Mouse (Mus musculus) hindbrain, embryonic 11.5 days (tissue): ENCODE measurements around the gene Cript. TPM values are rescaled to one million over a fixed set of nuclear protein-coding genes. Genes with fewer than 3 reads are reported as not detected.
"Not testable (repeated sequence)": the region's sequence is repeated elsewhere in the genome, so short reads cannot be mapped to it uniquely, and the experiment has no call there.

Source experiments
- ATAC-seq: fragments of 200-750 bp; cut with Nextera tagmentation; 2 replicates; pipeline ENCODE4 v1.8.0; 2017; ENCODE audit warnings: mild to moderate bottlenecking, moderate TSS enrichment, moderate library complexity; ENCODE audit not compliant: low FRiP score
- DNase-seq: peaks from one replicate; pipeline ENCODE4 v3.0.0-alpha.2; 2015; ENCODE audit warnings: low spot score
- H3K27ac ChIP-seq: fragments of 300-500 bp; sonication (generic); 2 replicates; pipeline ENCODE4 v1.5.1; 2014; ENCODE audit warnings: mild to moderate bottlenecking, low read depth, low read length
- H3K27me3 ChIP-seq: fragments of 300-500 bp; sonication (generic); 2 replicates; pipeline ENCODE4 v1.6.1; 2014; ENCODE audit warnings: mild to moderate bottlenecking, low read length, moderate library complexity, mixed read lengths; ENCODE audit not compliant: control insufficient read depth, insufficient read depth
- H3K36me3 ChIP-seq: fragments of 300-500 bp; sonication (generic); 2 replicates; pipeline ENCODE4 v1.6.1; 2014; ENCODE audit warnings: mild to moderate bottlenecking, low read length, moderate library complexity, mixed read lengths; ENCODE audit not compliant: control insufficient read depth, insufficient read depth
- H3K4me1 ChIP-seq: fragments of 300-500 bp; sonication (generic); replicated peaks from 2 replicates; pipeline ENCODE4 v1.6.1; 2014; ENCODE audit warnings: low read length, mixed read lengths; ENCODE audit not compliant: control insufficient read depth, insufficient read depth
- H3K4me2 ChIP-seq: fragments of 300-500 bp; sonication (generic); replicated peaks from 2 replicates; pipeline ENCODE4 v1.6.1; 2014; ENCODE audit warnings: mild to moderate bottlenecking, low read depth, low read length
- H3K4me3 ChIP-seq: fragments of 300-500 bp; sonication (generic); 2 replicates; pipeline ENCODE4 v1.5.1; 2014; ENCODE audit warnings: low read depth, low read length
- H3K9ac ChIP-seq: fragments of 300-500 bp; sonication (generic); 2 replicates; pipeline ENCODE4 v1.6.1; 2014; ENCODE audit warnings: low read depth, low read length
- H3K9me3 ChIP-seq: fragments of 300-500 bp; sonication (generic); 2 replicates; pipeline ENCODE4 v1.6.1; 2016; ENCODE audit warnings: low read length; ENCODE audit not compliant: control insufficient read depth
- WGBS: fragments of 180-500 bp; shearing (Covaris S2); extraction: QIAGEN DNeasy Blood & Tissue Kit; methylation state at CpG from one replicate; pipeline ENCODE4 v1.1.7; 2014; 5-methylcytosine and 5-hydroxymethylcytosine counted together
- polyA plus RNA-seq: library from polyadenylated mRNA; unstranded; fragments of >200 nt; fragmentation: Nextera tagmentation; extraction: Ambion mirVana; gene quantifications from 2 replicates; pipeline ENCODE4 v1.2.1, GENCODE M21; 2014

The Cript gene
- polyA plus RNA-seq, 1 experiment from 2014 or later, result 226 TPM

- H3K4me3 ChIP-seq, result no peak overlapping the region
- H3K4me2 ChIP-seq, result no peak overlapping the region
- H3K9me3 ChIP-seq, result no peaks in the 10 kb centered on the region
- WGBS, result 69% methylated on average over 5 of the region's 5 CpGs
- H3K27ac ChIP-seq, result no peak overlapping the region
- H3K27me3 ChIP-seq, result no peaks in the 10 kb centered on the region
- H3K4me1 ChIP-seq, result no peaks in the 10 kb centered on the region
- DNase-seq (no peak), ATAC-seq (no peak)
- H3K9ac ChIP-seq, result no peak overlapping the region
- no peaks in the 10 kb centered on the region for H3K36me3 ChIP-seq
Measured at GRCm38 (mm10) chr17:87072766-87073440, 47.6 kb downstream of the Cript start.

GRCm38 (mm10) chr17:87073470-87073869, 48.1 kb downstream of the Cript start:
- no peak overlapping the region for H3K4me2 ChIP-seq
- no peak overlapping the region for H3K9ac ChIP-seq
- DNase-seq (no peak), ATAC-seq (no peak)
- H3K4me3 ChIP-seq, result no peak overlapping the region
- H3K36me3 ChIP-seq, result no peaks in the 10 kb centered on the region
- no peaks in the 10 kb centered on the region for H3K9me3 ChIP-seq
- no peak overlapping the region for H3K27ac ChIP-seq
- no peaks in the 10 kb centered on the region for H3K4me1 ChIP-seq
- no peaks in the 10 kb centered on the region for H3K27me3 ChIP-seq

DNA sequence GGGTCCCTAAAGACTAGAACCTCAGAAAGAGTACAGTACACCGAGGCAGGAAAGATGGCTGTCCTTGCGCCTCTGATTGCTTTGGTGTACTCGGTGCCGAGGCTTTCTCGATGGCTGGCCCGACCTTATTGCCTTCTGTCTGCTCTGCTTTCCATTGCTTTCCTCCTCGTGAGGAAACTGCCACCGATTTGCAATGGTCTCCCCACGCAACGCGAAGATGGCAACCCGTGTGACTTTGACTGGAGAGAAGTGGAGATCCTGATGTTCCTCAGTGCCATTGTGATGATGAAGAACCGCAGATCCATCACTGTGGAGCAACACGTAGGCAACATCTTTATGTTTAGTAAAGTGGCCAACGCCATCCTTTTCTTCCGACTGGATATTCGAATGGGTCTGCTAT, 52.9 kb downstream of the Cript start:
- H3K27ac ChIP-seq, ATAC-seq, H3K4me3 ChIP-seq, H3K4me2 ChIP-seq, H3K36me3 ChIP-seq, DNase-seq, H3K9me3 ChIP-seq, H3K4me1 ChIP-seq, H3K27me3 ChIP-seq, H3K9ac ChIP-seq: not testable (repeated sequence)
- WGBS, result 96% methylated on average over 12 of the region's 17 CpGs

GRCm38 (mm10) chr17:87080724-87081123, 55.4 kb downstream of the Cript start:
- no peak for ATAC-seq
- 89% methylated on average over 7 of the region's 7 CpGs for WGBS
- H3K9me3 ChIP-seq, result no peaks in the 10 kb centered on the region

DNA sequence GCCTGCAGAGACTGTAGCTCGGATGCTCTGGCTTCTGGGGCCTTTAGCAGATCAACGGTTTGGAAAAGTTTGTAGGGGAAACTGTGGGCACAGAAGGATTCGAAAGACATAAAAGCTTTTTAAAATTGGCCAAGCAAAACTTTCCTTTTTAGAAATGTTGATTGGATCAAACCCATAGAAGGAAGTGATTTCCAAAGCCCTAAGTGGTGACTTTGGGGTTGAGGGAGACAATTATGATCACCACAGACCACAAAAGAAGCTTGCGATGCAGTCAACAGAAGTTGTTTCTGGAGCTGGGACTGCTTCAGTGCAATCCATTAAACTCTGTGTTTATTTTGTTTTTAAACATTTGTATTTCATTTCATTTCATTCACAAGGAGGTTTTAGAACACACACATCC, 57.2 kb downstream of the Cript start:
- WGBS, result 89% methylated on average over 4 of the region's 4 CpGs
- Histone ChIP-seq H3K27me3 (no peaks in the 10 kb centered on the region), H3K9me3 (no peaks in the 10 kb centered on the region), H3K36me3 (no peaks in the 10 kb centered on the region), H3K4me1 (no peaks in the 10 kb centered on the region), H3K27ac (no peak overlapping the region), H3K4me2 (no peak overlapping the region), H3K9ac (no peak overlapping the region), H3K4me3 (no peak overlapping the region)
- ATAC-seq (no peak), DNase-seq (no peak)

More at GRCm38 (mm10) chr17:87080724-87081123, 55.4 kb downstream of the Cript start:
- Histone ChIP-seq H3K9ac (no peak overlapping the region), H3K4me2 (no peak overlapping the region), H3K27me3 (no peaks in the 10 kb centered on the region), H3K4me1 (no peaks in the 10 kb centered on the region), H3K36me3 (no peaks in the 10 kb centered on the region), H3K27ac (no peak overlapping the region), H3K4me3 (no peak overlapping the region)
- no peak for DNase-seq

DNA sequence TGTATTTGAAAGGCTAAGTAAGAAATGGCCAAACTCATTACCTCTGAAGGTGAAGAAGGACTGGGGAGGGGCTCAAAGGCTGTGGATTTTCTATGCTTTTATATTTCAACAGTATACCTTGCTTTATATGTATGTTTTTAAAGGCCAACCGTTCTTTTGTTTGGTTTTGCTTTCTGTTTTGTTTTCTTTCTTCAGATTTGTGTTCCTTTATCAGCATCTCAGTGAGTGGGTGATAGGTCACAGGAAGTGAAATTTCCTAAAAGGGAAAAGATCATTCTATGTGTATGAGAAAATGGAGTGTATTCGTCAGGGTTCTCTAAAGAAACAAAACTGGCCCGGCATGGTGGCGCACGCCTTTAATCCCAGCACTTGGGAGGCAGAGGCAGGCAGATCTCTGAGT, 58.3 kb downstream of the Cript start:
- Histone ChIP-seq H3K4me3 (no peak overlapping the region), H3K9ac (no peak overlapping the region), H3K4me2 (no peak overlapping the region), H3K4me1 (no peaks in the 10 kb centered on the region), H3K9me3 (no peaks in the 10 kb centered on the region), H3K27me3 (no peaks in the 10 kb centered on the region), H3K27ac (no peak overlapping the region), H3K36me3 (no peaks in the 10 kb centered on the region)
- no peak for ATAC-seq
- no peak for DNase-seq
- WGBS, result 94% methylated on average over 5 of the region's 5 CpGs

Other genes starting within 250 kb of the Cript start
- not detected in 2 replicates for gene Tmem247, start 108.2 kb upstream of the Cript start, polyA plus RNA-seq
- not detected in 2 replicates for gene Atp6v1e2, start 77.7 kb upstream of the Cript start, polyA plus RNA-seq
- 10.7 and 13.1 TPM in 2 replicates for gene Rhoq, start 62.5 kb upstream of the Cript start, polyA plus RNA-seq
- 42.3 and 45.2 TPM in 2 replicates for gene Pigf, start 144 bp upstream of the Cript start, polyA plus RNA-seq
- 15.0 and 16.2 TPM in 2 replicates for gene Socs5, start 82.1 kb downstream of the Cript start, polyA plus RNA-seq
- gene Mcfd2, start 240.4 kb downstream of the Cript start, polyA plus RNA-seq, result 69.4 and 69.8 TPM in 2 replicates